Mouse (Mus musculus) R1 (cell line): Measurements from ENCODE around the gene Rfc4.
A peak's percentile ranks its signal among the peaks of the same experiment; 100 is the strongest.

Experiments
- DNase-seq: peaks from one replicate; pipeline ENCODE4 v3.0.0-alpha.2; 2018; ENCODE audit warnings: low read depth, low spot score

Gene Rfc4

GRCm38 (mm10) chr16:23127673-23128375, at the start of gene Rfc4:
Rfc4 (minus strand) TSS chr16:23127737.
- DNase-seq: peak; percentile 92

DNA sequence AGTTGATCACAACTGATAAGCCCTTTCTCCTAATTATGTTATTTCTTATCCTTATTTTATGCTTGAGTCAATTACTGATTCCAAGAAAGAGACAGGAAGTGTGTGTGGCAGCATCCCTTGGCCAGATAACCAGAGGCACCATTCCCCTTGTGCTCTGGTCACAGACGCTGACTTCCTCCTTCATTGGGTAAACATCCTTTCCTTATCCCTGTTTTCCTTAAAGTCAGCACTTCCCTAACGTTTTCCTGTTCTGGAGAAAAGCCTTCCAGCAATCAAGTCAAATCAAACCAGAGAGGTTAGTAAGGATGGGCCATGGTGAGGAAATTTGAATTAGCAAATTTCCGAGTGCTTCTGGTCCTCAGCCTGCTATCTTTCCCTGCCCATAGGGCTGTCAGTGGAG, 48.4 kb upstream of the Rfc4 start:
- no peak for DNase-seq

DNA sequence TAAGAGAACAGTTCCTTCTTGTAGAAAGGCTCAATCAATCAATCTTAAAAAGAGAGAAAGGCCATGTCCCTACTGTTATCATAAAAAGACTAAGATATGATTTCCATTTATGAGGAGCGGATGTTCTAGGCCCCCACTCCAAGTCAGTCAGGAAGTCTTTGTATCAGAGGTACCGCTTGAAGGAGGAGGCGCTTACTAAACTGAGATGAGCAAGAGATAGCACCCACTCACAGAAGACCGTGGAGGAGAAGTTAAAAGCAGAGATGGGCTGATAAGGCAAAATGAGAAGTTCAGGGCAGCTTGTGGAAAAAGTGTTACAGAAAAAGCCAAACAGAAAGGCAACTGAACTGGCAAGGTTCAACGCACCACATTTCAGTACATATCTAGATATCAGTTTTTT, 47.3 kb upstream of the Rfc4 start:
- DNase-seq: no peak

- no peak for DNase-seq
These were observed 46.4 kb upstream of the Rfc4 start for GRCm38 (mm10) chr16:23173904-23174303.

DNA sequence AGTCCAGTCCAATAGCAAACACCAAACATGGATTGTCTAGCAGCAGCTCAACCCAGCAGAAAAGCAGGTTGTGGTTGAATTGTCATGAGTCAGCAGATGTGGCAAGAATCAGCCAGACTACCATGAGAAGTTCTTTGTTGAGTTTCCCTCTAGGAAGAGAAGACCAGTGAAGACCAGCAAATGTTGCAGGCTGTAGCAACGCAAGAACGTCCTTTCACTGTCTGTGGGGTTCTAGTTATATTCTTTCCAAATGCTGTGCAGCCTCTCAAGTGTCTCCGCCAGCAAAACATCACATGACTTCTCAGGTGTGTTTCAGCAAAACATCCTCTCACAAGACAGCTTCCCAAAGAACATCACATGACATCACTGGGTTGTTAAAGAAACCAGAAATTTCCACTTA, 43.3 kb upstream of the Rfc4 start:
- DNase-seq: no peak

GRCm38 (mm10) chr16:23167079-23167478, 39.5 kb upstream of the Rfc4 start:
- no peak for DNase-seq

GRCm38 (mm10) chr16:23166646-23167045, 39.1 kb upstream of the Rfc4 start:
- DNase-seq: no peak

DNA sequence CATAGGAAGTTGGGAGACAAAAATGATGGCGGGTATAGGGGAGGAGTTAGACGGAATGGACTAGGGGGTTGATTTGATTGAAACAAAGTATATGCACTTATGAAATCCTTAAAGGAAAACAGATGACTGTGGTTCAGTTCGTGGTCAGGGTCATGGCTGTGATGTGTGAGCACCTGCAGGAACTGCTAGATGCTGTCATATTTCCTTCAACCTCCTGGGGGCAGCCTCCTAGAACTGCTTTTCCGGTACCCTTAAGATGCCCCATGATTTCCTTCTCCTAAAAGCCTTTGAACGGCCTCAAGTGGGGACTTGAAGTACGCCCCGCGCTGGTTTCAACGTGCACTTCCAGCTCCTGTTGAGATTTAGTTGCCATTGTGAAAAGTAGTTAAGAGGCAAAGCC, 37.9 kb upstream of the Rfc4 start:
- DNase-seq: peak; percentile 77

GRCm38 (mm10) chr16:23164443-23164842, 36.9 kb upstream of the Rfc4 start:
- peak; percentile 62 for DNase-seq

DNA sequence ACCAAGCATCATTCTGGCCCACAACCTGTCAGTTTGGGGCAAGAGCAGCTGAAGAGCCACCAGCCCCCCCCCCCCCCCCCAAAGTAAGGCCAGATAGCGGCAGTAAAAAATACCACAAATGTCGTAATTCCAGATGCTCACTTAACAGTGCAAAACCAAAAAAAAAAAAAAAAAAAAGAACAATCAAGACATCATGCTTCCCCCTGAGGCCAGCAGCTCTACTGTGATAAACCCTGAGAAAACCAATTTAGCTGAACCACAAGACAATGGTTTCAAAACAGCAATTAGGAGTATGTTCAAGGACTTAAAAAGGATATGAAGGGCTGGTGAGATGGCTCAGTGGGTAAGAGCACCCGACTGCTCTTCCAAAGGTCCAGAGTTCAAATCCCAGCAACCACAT, 34.6 kb upstream of the Rfc4 start:
- no peak for DNase-seq

- no peak for DNase-seq
These were observed 32.2 kb upstream of the Rfc4 start for GRCm38 (mm10) chr16:23159749-23160148.

DNA sequence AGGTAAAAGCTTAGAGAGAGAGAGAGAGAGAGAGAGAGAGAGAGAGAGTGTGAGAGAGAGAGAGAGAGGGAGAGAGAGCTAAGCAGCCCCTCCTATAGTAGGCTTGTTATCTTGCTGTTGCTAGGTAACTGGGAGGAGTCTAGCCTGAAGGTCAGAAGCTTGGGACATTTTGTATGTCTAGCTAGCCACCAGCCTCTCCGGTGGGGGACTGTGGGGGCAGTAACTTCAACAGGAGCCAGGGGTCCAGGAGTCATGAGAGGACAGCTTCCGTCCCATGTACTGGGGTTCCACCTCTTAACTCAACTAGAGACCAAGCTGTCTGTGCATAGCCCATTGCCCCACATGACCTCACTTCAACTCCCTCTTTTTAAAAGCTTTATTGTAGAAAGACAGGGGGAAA, 31.4 kb upstream of the Rfc4 start:
- DNase-seq: peak; percentile 9

DNA sequence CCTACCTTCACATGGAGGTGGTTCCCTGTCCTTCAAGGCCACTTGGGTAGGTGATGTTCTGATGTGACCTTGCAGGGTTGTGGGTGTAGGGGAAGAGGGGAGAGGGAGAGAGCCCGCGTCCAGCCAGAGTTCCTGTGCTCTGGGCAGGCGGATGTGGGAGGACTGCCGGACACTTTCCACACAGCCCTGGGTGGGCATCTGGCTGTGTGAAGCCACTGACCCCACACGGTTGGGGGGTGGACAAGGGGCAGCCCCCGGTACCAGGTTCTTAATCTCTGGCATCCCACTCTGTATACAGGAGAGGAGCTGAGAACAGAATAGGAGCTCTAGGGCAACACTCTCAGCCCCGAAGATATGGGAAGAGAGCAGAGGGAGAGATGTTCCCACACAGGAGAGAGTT, 30.8 kb upstream of the Rfc4 start:
- DNase-seq: no peak

DNA sequence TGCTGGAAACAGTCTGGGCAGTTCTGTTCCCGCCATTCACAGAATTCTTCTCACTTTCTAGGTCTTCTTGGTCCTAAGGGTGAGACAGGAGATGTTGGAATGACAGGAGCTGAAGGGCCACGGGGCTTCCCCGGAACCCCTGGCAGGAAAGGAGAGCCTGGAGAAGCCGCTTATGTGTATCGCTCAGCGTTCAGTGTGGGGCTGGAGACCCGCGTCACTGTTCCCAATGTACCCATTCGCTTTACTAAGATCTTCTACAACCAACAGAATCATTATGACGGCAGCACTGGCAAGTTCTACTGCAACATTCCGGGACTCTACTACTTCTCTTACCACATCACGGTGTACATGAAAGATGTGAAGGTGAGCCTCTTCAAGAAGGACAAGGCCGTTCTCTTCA, 29.5 kb upstream of the Rfc4 start:
- DNase-seq: no peak

GRCm38 (mm10) chr16:23154261-23154660, 26.7 kb upstream of the Rfc4 start:
- DNase-seq: peak; percentile 38

DNA sequence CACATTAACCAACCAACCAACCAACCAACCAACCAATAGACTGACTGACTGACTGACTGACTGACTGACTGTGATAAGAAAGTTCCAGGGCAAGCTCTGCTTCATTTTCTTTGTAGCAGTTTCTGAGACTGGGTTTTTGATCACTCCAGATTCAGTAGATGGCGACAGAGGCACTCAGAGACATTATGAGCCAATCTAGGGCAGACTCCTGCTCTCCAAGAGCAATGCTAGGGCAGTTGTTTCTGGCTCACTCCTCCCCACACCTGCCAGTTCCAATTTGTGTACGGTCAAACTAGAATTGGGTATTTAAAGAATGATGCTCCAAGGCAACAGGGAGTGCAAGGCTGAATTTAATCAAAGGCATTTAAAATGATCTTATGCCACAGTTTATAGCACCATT, 23.9 kb upstream of the Rfc4 start:
- no peak for DNase-seq

- DNase-seq: no peak
These were observed 21.9 kb upstream of the Rfc4 start for GRCm38 (mm10) chr16:23149396-23149795.

DNA sequence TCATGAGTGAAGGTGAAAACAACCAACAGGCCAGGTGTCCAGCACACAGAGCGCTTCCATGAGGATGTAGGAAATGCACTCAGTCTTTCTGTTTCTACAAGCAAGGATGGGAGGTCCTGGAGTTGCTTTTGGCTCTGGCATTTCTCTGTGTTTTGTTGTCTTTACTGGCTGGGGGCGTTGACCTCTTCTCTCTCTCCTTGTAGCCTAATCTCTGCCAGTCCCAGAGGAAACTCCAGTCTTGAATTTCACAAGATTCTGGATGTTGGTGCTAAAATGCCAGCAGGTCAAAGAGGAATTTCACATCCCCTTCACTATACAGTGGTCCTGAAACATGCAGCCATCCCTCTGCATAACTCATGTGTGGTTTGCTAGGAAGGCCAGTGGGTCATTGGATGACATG, 21.4 kb upstream of the Rfc4 start:
- no peak for DNase-seq

DNA sequence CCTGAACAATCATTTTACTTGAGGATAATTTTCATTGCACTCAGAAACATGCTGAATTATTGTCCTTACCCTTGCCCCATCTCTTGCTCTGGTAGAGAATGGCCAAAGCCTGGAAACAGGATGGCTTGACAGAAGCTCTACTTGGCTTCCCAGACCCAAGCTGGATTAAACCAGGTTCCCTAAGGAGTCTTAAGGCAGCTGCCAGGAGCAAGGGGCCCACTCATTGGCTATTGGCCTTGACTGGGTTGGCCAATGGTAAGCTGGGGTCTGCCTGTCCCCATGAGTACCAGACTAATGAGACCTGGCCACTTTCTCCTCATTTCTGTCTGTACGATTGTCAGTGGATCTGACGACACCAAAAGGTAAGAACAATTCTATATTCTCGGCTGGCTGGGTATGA, 18.7 kb upstream of the Rfc4 start, which contains the start of gene Adipoq:
Adipoq (plus strand) TSS at position 257 of the 400 bp plus-strand sequence.
- no peak for DNase-seq

GRCm38 (mm10) chr16:23145211-23145610, 17.7 kb upstream of the Rfc4 start:
- no peak for DNase-seq

GRCm38 (mm10) chr16:23144326-23144725, 16.8 kb upstream of the Rfc4 start:
- DNase-seq: no peak

DNA sequence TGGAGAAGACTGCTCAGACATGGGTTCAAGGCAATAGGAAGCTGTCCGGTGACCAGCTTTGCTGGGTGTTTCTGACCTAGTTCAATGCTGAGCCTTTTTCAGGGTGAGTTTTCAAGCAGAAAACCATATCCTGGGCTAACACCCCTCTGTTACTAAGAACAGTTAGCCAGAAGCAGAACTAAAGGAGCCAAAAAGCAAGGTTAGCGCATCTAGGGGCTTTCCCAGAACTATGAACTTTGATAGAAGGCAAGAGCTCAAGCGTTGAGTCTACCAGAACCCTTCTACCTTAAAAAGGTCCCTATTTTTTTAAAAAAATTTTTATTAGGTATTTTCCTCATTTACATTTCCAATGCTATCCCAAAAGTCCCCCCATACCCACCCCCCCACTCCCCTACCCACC, 13.4 kb upstream of the Rfc4 start:
- DNase-seq: no peak

DNA sequence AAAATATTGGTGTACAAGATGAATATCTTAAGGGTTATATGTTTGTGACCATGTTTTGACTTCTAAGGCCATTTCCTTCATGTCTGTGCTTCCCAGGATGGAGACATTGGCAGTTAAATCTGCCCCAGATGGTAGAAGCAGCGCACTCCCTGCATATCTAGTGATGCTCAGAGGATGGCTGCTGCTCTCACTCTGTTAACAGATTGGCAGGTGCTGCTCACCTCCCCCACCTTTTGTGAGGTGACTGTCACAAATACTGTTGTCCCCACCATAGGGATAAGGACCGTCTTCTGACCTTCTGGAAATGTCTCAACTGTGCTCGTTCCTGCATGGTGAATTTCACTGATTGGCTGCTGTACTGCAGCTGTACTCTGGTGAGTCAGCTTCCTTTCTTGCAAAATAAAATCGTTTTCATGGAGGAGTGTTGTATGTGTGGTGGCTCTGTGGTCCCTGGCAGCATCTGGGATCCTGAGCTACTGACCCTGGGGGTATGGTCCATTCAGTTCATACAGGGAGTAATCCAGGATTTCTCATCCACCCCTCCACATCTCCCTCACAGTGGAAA, 9.0 kb upstream of the Rfc4 start:
- no peak for DNase-seq
